In the genomic region with DNA sequence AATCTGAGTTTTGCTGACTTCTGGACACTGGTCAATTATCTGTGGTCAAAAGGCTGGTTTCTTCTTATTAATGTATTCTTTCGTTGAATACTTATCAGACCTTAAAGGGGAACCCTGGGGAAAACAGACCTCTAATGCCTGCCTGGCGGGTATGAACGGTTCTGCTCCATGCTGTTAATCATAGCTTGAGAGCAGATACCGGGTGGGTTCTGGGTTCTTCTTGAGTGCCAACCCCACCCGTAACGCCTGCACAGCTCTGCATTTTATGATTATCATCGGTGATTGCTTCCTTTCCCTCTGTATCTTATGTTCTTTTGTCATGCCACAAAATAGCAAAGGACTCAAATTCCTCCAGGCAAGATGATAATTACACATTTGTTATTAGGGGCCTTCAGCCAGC, we compare ENCODE assay signal across 35 mouse cellular contexts. TPM values are rescaled to one million over a fixed set of nuclear protein-coding genes. Genes with fewer than 3 reads are reported as not detected.
"Had no signal": no experiment of that assay in that cellular context is flagged by ENCODE, and none has a peak within 500 bp of the region (broad histone marks: within the 10 kb centered on the region; RNA-seq: fewer than 3 reads in every experiment).

No protein-coding gene starts in this region.

- H3K4me1 ChIP-seq: embryonic facial prominence, embryonic 12.5 days; forebrain, embryonic 12.5 days; forebrain, embryonic 13.5 days; forebrain, embryonic 15.5 days had no signal

- ATAC-seq: forebrain, embryonic 13.5 days; forebrain, embryonic 14.5 days; forebrain, embryonic 15.5 days; forebrain, embryonic 16.5 days had no signal

- DNase-seq: cerebellum, adult 8-10 months; cerebellum, adult 9-10 months; cerebellum, adult 9-11 months; cerebellum, postnatal 10 days; cerebellum, postnatal 14 days; cerebellum, postnatal 25 days; cerebellum, postnatal 36 days; embryo, embryonic 11 days; forebrain, postnatal 0 days; gastrocnemius, adult 2 months; gastrocnemius, postnatal 10 days; gastrocnemius, postnatal 14 days; gastrocnemius, postnatal 25 days; gastrocnemius, postnatal 36 days; heart, adult 18-20 months had no signal

- H3K27me3 ChIP-seq: embryonic facial prominence, embryonic 12.5 days; embryonic facial prominence, embryonic 13.5 days; embryonic facial prominence, embryonic 15.5 days; forebrain, embryonic 12.5 days; forebrain, embryonic 13.5 days; forebrain, embryonic 15.5 days had no signal

- H3K4me2 ChIP-seq: embryonic facial prominence, embryonic 12.5 days; embryonic facial prominence, embryonic 13.5 days; embryonic facial prominence, embryonic 15.5 days; forebrain, embryonic 12.5 days; forebrain, embryonic 13.5 days; forebrain, embryonic 15.5 days had no signal

- H3K36me3 ChIP-seq: embryonic facial prominence, embryonic 10.5 days; embryonic facial prominence, embryonic 12.5 days; embryonic facial prominence, embryonic 13.5 days; embryonic facial prominence, embryonic 15.5 days; forebrain, embryonic 10.5 days; forebrain, embryonic 12.5 days; forebrain, embryonic 15.5 days; heart, embryonic 10.5 days had no signal

- H3K27ac ChIP-seq: embryonic facial prominence, embryonic 10.5 days; embryonic facial prominence, embryonic 12.5 days; embryonic facial prominence, embryonic 13.5 days; embryonic facial prominence, embryonic 15.5 days; forebrain, embryonic 10.5 days; forebrain, embryonic 12.5 days; forebrain, embryonic 13.5 days; forebrain, embryonic 15.5 days; gastrocnemius, adult 2 months; heart, embryonic 10.5 days had no signal

- H3K9ac ChIP-seq: embryonic facial prominence, embryonic 12.5 days; embryonic facial prominence, embryonic 13.5 days; embryonic facial prominence, embryonic 15.5 days; forebrain, embryonic 12.5 days; forebrain, embryonic 13.5 days; forebrain, embryonic 15.5 days; forebrain, postnatal 0 days had no signal

- H3K4me3 ChIP-seq: embryonic facial prominence, embryonic 10.5 days; embryonic facial prominence, embryonic 12.5 days; embryonic facial prominence, embryonic 13.5 days; embryonic facial prominence, embryonic 15.5 days; erythroblast, embryonic 14.5 days; forebrain, embryonic 10.5 days; forebrain, embryonic 12.5 days; forebrain, embryonic 13.5 days; forebrain, embryonic 15.5 days; gastrocnemius, adult 2 months; heart, embryonic 10.5 days had no signal

- H3K9me3 ChIP-seq: embryonic facial prominence, embryonic 10.5 days; embryonic facial prominence, embryonic 12.5 days; embryonic facial prominence, embryonic 13.5 days; embryonic facial prominence, embryonic 15.5 days; forebrain, embryonic 10.5 days; forebrain, embryonic 12.5 days; forebrain, embryonic 13.5 days; forebrain, embryonic 15.5 days; heart, embryonic 10.5 days had no signal

RNA-seq across cellular contexts. Expression of a gene that starts 10.4 kb away (rescaled TPM):
- total RNA-seq: common myeloid progenitor, adult 5-6 weeks; gastrocnemius, adult 18-20 months; gastrocnemius, adult 2 months; gastrocnemius, adult 8-10 months; gastrocnemius, postnatal 10 days; gastrocnemius, postnatal 14 days; gastrocnemius, postnatal 25 days; gastrocnemius, postnatal 36 days; gastrocnemius, postnatal 4 days; granulocyte monocyte progenitor cell, adult 5-6 weeks; heart, adult 18-20 months had no signal
- polyA plus RNA-seq: embryonic facial prominence, embryonic 10.5 days; embryonic facial prominence, embryonic 11.5 days; embryonic facial prominence, embryonic 12.5 days; embryonic facial prominence, embryonic 13.5 days; embryonic facial prominence, embryonic 14.5 days; embryonic facial prominence, embryonic 15.5 days; erythroblast, embryonic 14.5 days; forebrain, embryonic 10.5 days; forebrain, embryonic 11.5 days; forebrain, embryonic 12.5 days; forebrain, embryonic 13.5 days; forebrain, embryonic 14.5 days; forebrain, embryonic 15.5 days; forebrain, embryonic 16.5 days; heart, embryonic 10.5 days had no signal

RNA-seq across cellular contexts. Expression of a gene that starts 12.1 kb away (rescaled TPM):
- total RNA-seq: gastrocnemius, adult 18-20 months; gastrocnemius, adult 8-10 months; gastrocnemius, postnatal 14 days; gastrocnemius, postnatal 25 days; gastrocnemius, postnatal 36 days; gastrocnemius, postnatal 4 days; heart, adult 18-20 months had no signal
- polyA plus RNA-seq: embryonic facial prominence, embryonic 10.5 days; embryonic facial prominence, embryonic 11.5 days; erythroblast, embryonic 14.5 days; forebrain, embryonic 10.5 days; forebrain, embryonic 11.5 days; forebrain, embryonic 12.5 days had no signal

RNA-seq across cellular contexts. Expression of a gene that starts 58.4 kb away (rescaled TPM):
- total RNA-seq: common myeloid progenitor, adult 5-6 weeks; granulocyte monocyte progenitor cell, adult 5-6 weeks had no signal
- polyA plus RNA-seq: erythroblast, embryonic 14.5 days had no signal
